Mouse (Mus musculus) lung, adult 2 months (tissue): ENCODE results near the gene Proser2.

ENCODE experiments used
- CTCF ChIP-seq: fragments of 200-500 bp; IDR thresholded peaks from 2 replicates; pipeline ENCODE4 v1.5.1; 2011; ENCODE audit warnings: mild to moderate bottlenecking, low read length, control low read depth; ENCODE audit not compliant: insufficient read depth
- POLR2A ChIP-seq: fragments of 200-500 bp; IDR thresholded peaks from 2 replicates; pipeline ENCODE4 v1.6.1; 2011; ENCODE audit warnings: low read depth, mild to moderate bottlenecking, control low read depth, low read length, borderline replicate concordance; ENCODE audit errors: extremely low read depth

- TF ChIP-seq CTCF (no peak), POLR2A (no peak)
Measured at GRCm38 (mm10) chr2:6098924-6099323, 31.1 kb downstream of the Proser2 start.
